Mouse (Mus musculus) megakaryocyte, embryonic 14.5 days (primary cell): ENCODE measurements around the gene Pla2g7. TPM values are rescaled to one million over a fixed set of nuclear protein-coding genes. Genes with fewer than 3 reads are reported as not detected.
A peak's percentile ranks its signal among the peaks of the same experiment; 100 is the strongest.

Experiments
- H3K27me3 ChIP-seq: replicated peaks from 2 replicates; pipeline ENCODE3; 2012; ENCODE audit warnings: inconsistent platforms
- H3K36me3 ChIP-seq: replicated peaks from 2 replicates; pipeline ENCODE3; 2012; ENCODE audit warnings: low read length, inconsistent platforms, mixed read lengths
- H3K4me1 ChIP-seq: 2 replicates; pipeline ENCODE4 v1.6.1; 2012; ENCODE audit warnings: inconsistent platforms
- H3K4me3 ChIP-seq: replicated peaks from 2 replicates; pipeline ENCODE3; 2012; ENCODE audit warnings: moderate library complexity, mild to moderate bottlenecking, inconsistent platforms
- H3K9me3 ChIP-seq: 2 replicates; pipeline ENCODE4 v1.6.1; 2012; ENCODE audit warnings: inconsistent platforms
- FLI1 ChIP-seq: IDR thresholded peaks from 2 replicates; pipeline ENCODE4 v1.6.1; 2012; ENCODE audit warnings: low read length, inconsistent platforms, mixed read lengths
- GATA1 ChIP-seq: IDR thresholded peaks from 3 replicates; pipeline ENCODE4 v1.6.1; 2012; ENCODE audit warnings: mixed read lengths, low read length, inconsistent platforms, borderline replicate concordance
- polyA plus RNA-seq: library from polyadenylated mRNA; stranded (reverse); fragments of >175 nt; gene quantifications from 2 replicates; pipeline ENCODE4 v1.2.3, GENCODE M21; 2012; ENCODE audit warnings: low replicate concordance; ENCODE audit not compliant: insufficient read depth

The Pla2g7 gene
- polyA plus RNA-seq, 1 experiment, result 6.2 TPM

- no peaks in the 10 kb centered on the region for H3K9me3 ChIP-seq
- no peak overlapping the region for H3K4me3 ChIP-seq
- H3K27me3 ChIP-seq, result peaks cover 3% of the 10 kb centered on the region
- no peaks in the 10 kb centered on the region for H3K36me3 ChIP-seq
- no peaks in the 10 kb centered on the region for H3K4me1 ChIP-seq
- TF ChIP-seq FLI1 (no peak), GATA1 (no peak)
These were observed 43.7 kb downstream of the Pla2g7 start for GRCm38 (mm10) chr17:43611586-43611985.

- TF ChIP-seq FLI1 (no peak), GATA1 (no peak)
- Histone ChIP-seq H3K27me3 (peaks cover 3% of the 10 kb centered on the region), H3K4me3 (no peak overlapping the region), H3K9me3 (no peaks in the 10 kb centered on the region), H3K4me1 (no peaks in the 10 kb centered on the region), H3K36me3 (no peaks in the 10 kb centered on the region)
These were observed 44.3 kb downstream of the Pla2g7 start for GRCm38 (mm10) chr17:43612221-43612620.

- TF ChIP-seq FLI1 (no peak), GATA1 (no peak)
- Histone ChIP-seq H3K36me3 (no peaks in the 10 kb centered on the region), H3K4me1 (no peaks in the 10 kb centered on the region), H3K9me3 (peaks cover 5% of the 10 kb centered on the region; the same call in 1 of the 2 replicates), H3K4me3 (no peak overlapping the region), H3K27me3 (no peaks in the 10 kb centered on the region)
These were observed 51.3 kb downstream of the Pla2g7 start for GRCm38 (mm10) chr17:43619156-43619555.

GRCm38 (mm10) chr17:43622076-43622475 lies 54.2 kb downstream of the Pla2g7 start:
- no peak overlapping the region for H3K4me3 ChIP-seq
- peaks cover 25% of the 10 kb centered on the region for H3K9me3 ChIP-seq

GRCm38 (mm10) chr17:43628246-43628645 lies 60.3 kb downstream of the Pla2g7 start:
- peaks cover 35% of the 10 kb centered on the region for H3K27me3 ChIP-seq
- H3K36me3 ChIP-seq, result no peaks in the 10 kb centered on the region
- no peak overlapping the region for H3K4me3 ChIP-seq
- H3K9me3 ChIP-seq, result peaks cover 59% of the 10 kb centered on the region
- TF ChIP-seq GATA1 (no peak), FLI1 (no peak)
- H3K4me1 ChIP-seq, result peaks cover 4% of the 10 kb centered on the region; the same call in 1 of the 2 replicates

More at GRCm38 (mm10) chr17:43622076-43622475, 54.2 kb downstream of the Pla2g7 start:
- Histone ChIP-seq H3K4me1 (no peaks in the 10 kb centered on the region), H3K36me3 (no peaks in the 10 kb centered on the region), H3K27me3 (no peaks in the 10 kb centered on the region)
- TF ChIP-seq FLI1 (no peak), GATA1 (no peak)

GRCm38 (mm10) chr17:43629026-43629495 lies 61.2 kb downstream of the Pla2g7 start:
- H3K9me3 ChIP-seq, result peaks cover 58% of the 10 kb centered on the region
- H3K36me3 ChIP-seq, result no peaks in the 10 kb centered on the region
- TF ChIP-seq GATA1 (no peak), FLI1 (no peak)
- peaks cover 35% of the 10 kb centered on the region for H3K27me3 ChIP-seq
- no peak overlapping the region for H3K4me3 ChIP-seq
- peaks cover 4% of the 10 kb centered on the region; the same call in 1 of the 2 replicates for H3K4me1 ChIP-seq

- no peak for TF ChIP-seq FLI1
- TF ChIP-seq GATA1, result no peak
- H3K4me3 ChIP-seq, result peak within 1 kb of the TSS; percentile 62
- peaks cover 51% of the 10 kb centered on the region for H3K9me3 ChIP-seq
- no peaks in the 10 kb centered on the region for H3K36me3 ChIP-seq
- H3K27me3 ChIP-seq, result peaks cover 35% of the 10 kb centered on the region
- H3K4me1 ChIP-seq, result peaks cover 4% of the 10 kb centered on the region; the same call in 1 of the 2 replicates
These were observed 61.9 kb downstream of the Pla2g7 start, which contains the start of gene Tdrd6 for GRCm38 (mm10) chr17:43629496-43630426. Gene Tdrd6 (minus strand): TSS chr17:43630299.

- H3K4me1 ChIP-seq, result peaks cover 4% of the 10 kb centered on the region; the same call in 1 of the 2 replicates
- TF ChIP-seq FLI1, result no peak
- no peak for TF ChIP-seq GATA1
- H3K9me3 ChIP-seq, result peaks cover 45% of the 10 kb centered on the region
- H3K36me3 ChIP-seq, result no peaks in the 10 kb centered on the region
- no peak overlapping the region for H3K4me3 ChIP-seq
- peaks cover 35% of the 10 kb centered on the region for H3K27me3 ChIP-seq
These were observed 62.5 kb downstream of the Pla2g7 start for GRCm38 (mm10) chr17:43630427-43630760.

GRCm38 (mm10) chr17:43637146-43637545 lies 69.2 kb downstream of the Pla2g7 start:
- Histone ChIP-seq H3K27me3 (peaks cover 5% of the 10 kb centered on the region), H3K9me3 (peaks cover 16% of the 10 kb centered on the region), H3K36me3 (no peaks in the 10 kb centered on the region), H3K4me1 (no peaks in the 10 kb centered on the region), H3K4me3 (no peak overlapping the region)
- TF ChIP-seq FLI1 (no peak), GATA1 (no peak)

- H3K27me3 ChIP-seq, result no peaks in the 10 kb centered on the region
- no peaks in the 10 kb centered on the region for H3K36me3 ChIP-seq
- H3K4me1 ChIP-seq, result 0 out of 2 replicates have a peak, but pooled peaks cover 3% of the 10 kb centered on the region
- TF ChIP-seq FLI1, result no peak
- no peak for TF ChIP-seq GATA1
- peaks cover 21% of the 10 kb centered on the region for H3K9me3 ChIP-seq
- no peak overlapping the region for H3K4me3 ChIP-seq
These were observed 72.9 kb downstream of the Pla2g7 start for GRCm38 (mm10) chr17:43640825-43641224.
